Mouse (Mus musculus): ENCODE data around the gene Rmi2. TPM values are rescaled to one million over a fixed set of nuclear protein-coding genes. Genes with fewer than 3 reads are reported as not detected.
A peak's percentile ranks its signal among the peaks of the same experiment; 100 is the strongest.

Gene Rmi2
- total and polyA plus RNA-seq, 3 experiments: 5.7 to 9.5 (median 8.3) TPM

DNA sequence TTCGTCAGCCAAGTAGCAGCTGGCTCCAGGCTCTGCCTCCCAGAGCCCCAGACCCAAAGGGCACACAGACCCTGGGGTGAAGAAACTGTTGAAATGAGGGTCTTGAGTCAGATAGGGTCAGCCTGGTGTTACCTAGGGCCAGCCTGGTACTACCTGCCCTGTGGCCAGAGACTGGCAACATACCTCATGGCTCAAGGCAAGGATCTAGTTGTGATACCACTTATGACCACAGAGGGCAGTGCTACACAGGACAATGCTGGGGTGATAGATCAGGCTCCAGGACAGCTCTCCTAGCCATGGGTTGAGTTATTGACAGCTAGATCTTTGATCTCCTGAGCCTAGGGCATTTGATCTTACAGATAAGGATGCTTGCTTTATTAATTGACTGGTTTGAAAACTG is 44.6 kb downstream of the Rmi2 start:
- Histone ChIP-seq H3K27me3 (ENCODE audit: insufficient read depth, low read length) (peaks cover 43% of the 10 kb centered on the region), H3K4me3 (ENCODE audit: low read depth, low read length) (no peak overlapping the region), H3K4me1 (ENCODE audit: insufficient read depth, low read depth, low read length) (no peaks in the 10 kb centered on the region), H3K9me3 (replicated peaks) (no peaks in the 10 kb centered on the region), H3K36me3 (replicated peaks) (no peaks in the 10 kb centered on the region)
- ATAC-seq (ENCODE audit: extremely low read depth, insufficient number of reproducible peaks, low FRiP score, poor library complexity, severe bottlenecking): no peak; the same call in 1 of the 2 replicates
- peak; percentile 55 for DNase-seq (ENCODE audit: low spot score)
- peak; percentile 65 for TF ChIP-seq CTCF (IDR thresholded peaks at IDR 0.05; ENCODE audit: low read depth, low read length)
- TF ChIP-seq GATA1 (IDR thresholded peaks at IDR 0.05; ENCODE audit: borderline replicate concordance, low read length): no peak

DNA sequence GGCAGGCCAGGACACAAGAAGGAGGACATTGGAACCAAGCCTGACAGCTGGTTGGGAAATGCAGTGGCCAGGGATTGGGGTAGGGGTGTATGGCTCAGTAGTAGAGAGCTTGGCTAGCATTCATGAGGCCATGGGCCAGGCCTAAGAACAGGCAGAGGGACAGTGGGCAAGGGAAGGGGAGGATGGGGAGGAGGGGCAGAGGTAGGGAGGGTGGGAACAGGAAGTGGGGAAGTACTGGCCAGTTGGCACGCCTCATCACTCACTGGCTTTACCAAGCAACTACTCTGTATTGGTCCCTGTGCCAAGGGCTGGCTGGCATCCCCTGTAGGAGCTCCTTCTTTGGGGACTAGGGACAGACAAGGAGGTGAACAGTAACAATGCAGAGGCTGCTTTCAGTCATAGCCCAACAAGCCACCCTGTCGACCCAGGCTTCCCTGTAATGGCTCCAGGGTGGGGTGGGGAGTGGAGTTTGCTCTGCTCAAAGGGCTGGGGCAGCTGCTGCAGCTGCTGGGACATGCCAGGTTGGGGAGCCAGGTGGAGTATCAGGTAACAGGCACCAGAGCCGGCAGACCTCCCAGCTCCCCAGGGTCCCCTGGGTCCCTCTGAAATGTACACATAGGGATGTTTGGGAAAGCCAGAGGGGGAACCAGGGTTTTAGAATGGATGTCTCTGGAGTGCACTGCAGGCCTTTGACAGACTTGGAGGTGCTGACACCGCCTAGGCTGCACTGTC is 46.5 kb downstream of the Rmi2 start:
- no peak overlapping the region for H3K4me3 ChIP-seq (ENCODE audit: low read depth, low read length)
- H3K9me3 ChIP-seq (replicated peaks): no peaks in the 10 kb centered on the region
- H3K27me3 ChIP-seq (ENCODE audit: insufficient read depth, low read length): peaks cover 35% of the 10 kb centered on the region
- no peak for ATAC-seq (ENCODE audit: extremely low read depth, insufficient number of reproducible peaks, low FRiP score, poor library complexity, severe bottlenecking)
- no peak for DNase-seq (ENCODE audit: low spot score)
- no peaks in the 10 kb centered on the region for H3K36me3 ChIP-seq (replicated peaks)
- H3K4me1 ChIP-seq (ENCODE audit: insufficient read depth, low read depth, low read length): no peaks in the 10 kb centered on the region
- no peak for TF ChIP-seq TAL1 (conservative IDR thresholded peaks at IDR 0.05; ENCODE audit: low read depth, low read length)
- no peak for TF ChIP-seq CTCF (IDR thresholded peaks at IDR 0.05; ENCODE audit: low read depth, low read length)
- no peak for TF ChIP-seq GATA2 (IDR thresholded peaks at IDR 0.05; ENCODE audit: borderline replicate concordance, low read depth, low read length)
- no peak for TF ChIP-seq POLR2AphosphoS5 (IDR thresholded peaks at IDR 0.05; ENCODE audit: insufficient replicate concordance, low read depth, low read length)
- TF ChIP-seq GATA1 (IDR thresholded peaks at IDR 0.05; ENCODE audit: borderline replicate concordance, low read length): no peak

DNA sequence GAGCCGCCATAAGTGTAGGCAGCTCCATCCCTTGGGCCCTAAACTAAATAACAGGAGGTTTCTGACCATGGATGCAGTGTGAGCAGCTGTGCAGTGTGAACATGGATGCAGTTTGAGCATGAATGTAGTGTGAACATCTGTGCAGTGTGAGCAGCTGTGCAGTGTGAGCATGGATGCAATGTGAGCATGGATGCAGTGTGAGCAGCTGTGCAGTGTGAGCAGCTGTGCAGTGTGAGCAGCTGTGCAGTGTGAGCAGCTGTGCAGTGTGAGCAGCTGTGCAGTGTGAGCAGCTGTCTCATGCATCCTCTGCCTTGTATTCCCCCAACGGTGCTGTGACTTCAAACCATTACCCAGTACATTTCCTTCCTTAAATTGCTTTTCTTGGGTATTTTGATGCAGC is 52.6 kb downstream of the Rmi2 start:
- ATAC-seq (ENCODE audit: extremely low read depth, insufficient number of reproducible peaks, low FRiP score, poor library complexity, severe bottlenecking) (no peak), DNase-seq (ENCODE audit: low spot score) (no peak)
- TF ChIP-seq TAL1 (conservative IDR thresholded peaks at IDR 0.05; ENCODE audit: low read depth, low read length) (no peak), POLR2AphosphoS5 (IDR thresholded peaks at IDR 0.05; ENCODE audit: insufficient replicate concordance, low read depth, low read length) (no peak), CTCF (IDR thresholded peaks at IDR 0.05; ENCODE audit: low read depth, low read length) (no peak), GATA2 (IDR thresholded peaks at IDR 0.05; ENCODE audit: borderline replicate concordance, low read depth, low read length) (no peak), GATA1 (IDR thresholded peaks at IDR 0.05; ENCODE audit: borderline replicate concordance, low read length) (no peak)
- Histone ChIP-seq H3K4me3 (ENCODE audit: low read depth, low read length) (no peak overlapping the region), H3K27me3 (ENCODE audit: insufficient read depth, low read length) (peaks cover 29% of the 10 kb centered on the region), H3K36me3 (replicated peaks) (no peaks in the 10 kb centered on the region), H3K9me3 (replicated peaks) (no peaks in the 10 kb centered on the region), H3K4me1 (ENCODE audit: insufficient read depth, low read depth, low read length) (no peaks in the 10 kb centered on the region)

DNA sequence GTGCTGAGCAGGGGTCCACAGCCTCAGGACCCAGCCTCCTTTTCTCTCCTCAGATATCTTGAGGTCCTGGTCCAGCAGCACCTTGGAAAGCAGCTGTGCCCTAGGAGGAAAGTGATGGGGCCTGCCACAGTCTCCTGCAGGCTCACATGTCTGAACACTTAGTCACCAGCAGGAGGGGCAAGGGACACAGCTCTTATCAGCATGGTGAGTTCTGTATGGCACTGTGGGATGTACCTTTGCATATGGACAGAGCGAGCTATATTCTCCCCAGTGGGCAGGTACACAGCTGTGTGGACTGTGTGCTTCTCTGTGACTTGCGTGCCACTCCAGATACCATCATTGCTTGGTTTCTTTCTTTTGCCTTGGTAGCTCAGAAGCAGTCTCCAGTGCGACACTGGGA is 55.5 kb downstream of the Rmi2 start:
- Histone ChIP-seq H3K4me3 (ENCODE audit: low read depth, low read length) (no peak overlapping the region), H3K9me3 (replicated peaks) (no peaks in the 10 kb centered on the region), H3K27me3 (ENCODE audit: insufficient read depth, low read length) (peaks cover 26% of the 10 kb centered on the region), H3K36me3 (replicated peaks) (no peaks in the 10 kb centered on the region), H3K4me1 (ENCODE audit: insufficient read depth, low read depth, low read length) (no peaks in the 10 kb centered on the region)
- ATAC-seq (ENCODE audit: extremely low read depth, insufficient number of reproducible peaks, low FRiP score, poor library complexity, severe bottlenecking) (no peak), DNase-seq (ENCODE audit: low spot score) (no peak)
- TF ChIP-seq CTCF (IDR thresholded peaks at IDR 0.05; ENCODE audit: low read depth, low read length) (no peak), POLR2AphosphoS5 (IDR thresholded peaks at IDR 0.05; ENCODE audit: insufficient replicate concordance, low read depth, low read length) (no peak), GATA2 (IDR thresholded peaks at IDR 0.05; ENCODE audit: borderline replicate concordance, low read depth, low read length) (no peak), TAL1 (conservative IDR thresholded peaks at IDR 0.05; ENCODE audit: low read depth, low read length) (no peak), GATA1 (IDR thresholded peaks at IDR 0.05; ENCODE audit: borderline replicate concordance, low read length) (no peak)

DNA sequence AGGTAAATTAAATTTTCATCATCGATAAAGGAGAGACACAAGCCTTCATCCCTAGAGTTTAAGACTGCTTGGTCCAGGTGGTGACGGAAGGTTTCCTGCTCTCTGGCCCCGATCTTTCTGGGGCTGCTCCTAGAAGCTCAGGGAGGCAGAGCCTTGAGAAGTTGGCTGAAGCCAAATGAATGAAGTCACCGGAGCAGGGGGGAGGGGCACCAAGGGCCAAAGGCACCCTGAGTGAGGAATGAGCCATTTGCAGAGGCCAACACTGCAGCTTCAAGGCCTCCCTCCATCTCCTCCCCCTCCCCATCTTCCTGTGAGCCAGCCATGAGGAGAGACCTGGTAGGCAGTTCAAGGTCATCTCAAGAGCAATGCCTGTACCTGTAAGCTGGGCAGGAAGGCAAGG is 58.3 kb downstream of the Rmi2 start:
- Histone ChIP-seq H3K27me3 (ENCODE audit: insufficient read depth, low read length) (peaks cover 16% of the 10 kb centered on the region), H3K36me3 (replicated peaks) (no peaks in the 10 kb centered on the region), H3K4me1 (ENCODE audit: insufficient read depth, low read depth, low read length) (no peaks in the 10 kb centered on the region), H3K4me3 (ENCODE audit: low read depth, low read length) (no peak overlapping the region), H3K9me3 (replicated peaks) (no peaks in the 10 kb centered on the region; the same call in 1 of the 2 replicates)
- no peak for ATAC-seq (ENCODE audit: extremely low read depth, insufficient number of reproducible peaks, low FRiP score, poor library complexity, severe bottlenecking)
- TF ChIP-seq TAL1 (conservative IDR thresholded peaks at IDR 0.05; ENCODE audit: low read depth, low read length) (no peak), GATA1 (IDR thresholded peaks at IDR 0.05; ENCODE audit: borderline replicate concordance, low read length) (no peak), POLR2AphosphoS5 (IDR thresholded peaks at IDR 0.05; ENCODE audit: insufficient replicate concordance, low read depth, low read length) (no peak)
- no peak for DNase-seq (ENCODE audit: low spot score)

DNA sequence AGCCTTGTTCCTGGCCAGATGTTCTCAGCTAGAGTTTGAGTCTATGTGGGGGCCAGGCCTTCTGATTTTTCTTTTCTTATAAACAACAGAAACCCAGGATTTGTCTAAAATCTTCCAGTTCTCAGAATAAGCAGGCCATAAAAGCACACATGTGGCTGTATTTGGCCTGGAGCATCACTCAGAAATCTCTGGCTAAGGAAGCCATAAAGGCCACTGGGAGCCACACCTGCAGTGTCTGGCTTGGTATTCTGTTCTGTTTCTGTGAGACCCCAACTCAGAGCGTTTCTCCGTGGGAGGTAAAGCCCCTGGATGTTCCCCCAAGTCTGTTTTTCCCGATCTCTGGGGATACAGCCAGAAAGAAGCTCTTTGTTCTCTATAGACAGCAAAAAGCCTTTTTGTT is 61.0 kb downstream of the Rmi2 start:
- DNase-seq (ENCODE audit: low spot score): no peak
- no peak for TF ChIP-seq CTCF (IDR thresholded peaks at IDR 0.05; ENCODE audit: low read depth, low read length)
- TF ChIP-seq GATA1 (IDR thresholded peaks at IDR 0.05; ENCODE audit: borderline replicate concordance, low read length): no peak
- no peak for TF ChIP-seq GATA2 (IDR thresholded peaks at IDR 0.05; ENCODE audit: borderline replicate concordance, low read depth, low read length)
- no peak for TF ChIP-seq TAL1 (conservative IDR thresholded peaks at IDR 0.05; ENCODE audit: low read depth, low read length)
- TF ChIP-seq POLR2AphosphoS5 (IDR thresholded peaks at IDR 0.05; ENCODE audit: insufficient replicate concordance, low read depth, low read length): no peak
- Histone ChIP-seq H3K9me3 (replicated peaks) (no peaks in the 10 kb centered on the region; the same call in 1 of the 2 replicates), H3K36me3 (replicated peaks) (no peaks in the 10 kb centered on the region), H3K4me1 (ENCODE audit: insufficient read depth, low read depth, low read length) (no peaks in the 10 kb centered on the region), H3K4me3 (ENCODE audit: low read depth, low read length) (no peak overlapping the region), H3K27me3 (ENCODE audit: insufficient read depth, low read length) (peaks cover 10% of the 10 kb centered on the region)
- no peak for ATAC-seq (ENCODE audit: extremely low read depth, insufficient number of reproducible peaks, low FRiP score, poor library complexity, severe bottlenecking)
